Mouse (Mus musculus) liver, embryonic 16.5 days (tissue): ENCODE measurements around the gene Lhpp. TPM values are rescaled to one million over a fixed set of nuclear protein-coding genes. Genes with fewer than 3 reads are reported as not detected.
A peak's percentile ranks its signal among the peaks of the same experiment; 100 is the strongest.
"Not testable (repeated sequence)": the region's sequence is repeated elsewhere in the genome, so short reads cannot be mapped to it uniquely, and the experiment has no call there.

Experiments
- ATAC-seq: fragments of 200-750 bp; cut with Nextera tagmentation; 2 replicates; pipeline ENCODE4 v1.8.0; 2017; ENCODE audit warnings: low read depth, mild to moderate bottlenecking, moderate number of reproducible peaks, moderate library complexity
- H3K27ac ChIP-seq: fragments of 300-500 bp; sonication (generic); 2 replicates; pipeline ENCODE4 v1.5.1; 2014; ENCODE audit warnings: mild to moderate bottlenecking, low read length
- H3K27me3 ChIP-seq: fragments of 300-500 bp; sonication (generic); 2 replicates; pipeline ENCODE4 v1.6.1; 2014; ENCODE audit warnings: low read depth, low read length, mixed read lengths; ENCODE audit not compliant: control insufficient read depth, insufficient read depth
- H3K36me3 ChIP-seq: fragments of 300-500 bp; sonication (generic); 2 replicates; pipeline ENCODE4 v1.6.1; 2014; ENCODE audit warnings: mild to moderate bottlenecking; ENCODE audit not compliant: control insufficient read depth, insufficient read depth
- H3K4me1 ChIP-seq: fragments of 300-500 bp; sonication (generic); 2 replicates; pipeline ENCODE4 v1.6.1; 2014; ENCODE audit warnings: low read depth, low read length, mixed read lengths; ENCODE audit not compliant: control insufficient read depth
- H3K4me2 ChIP-seq: fragments of 300-500 bp; sonication (generic); 2 replicates; pipeline ENCODE4 v1.6.1; 2014; ENCODE audit warnings: low read depth, low read length, mixed read lengths
- H3K4me3 ChIP-seq: fragments of 300-500 bp; sonication (generic); 2 replicates; pipeline ENCODE4 v1.5.1; 2014; ENCODE audit warnings: low read depth, mild to moderate bottlenecking, low read length
- H3K9ac ChIP-seq: fragments of 300-500 bp; sonication (generic); 2 replicates; pipeline ENCODE4 v1.6.1; 2014; ENCODE audit warnings: low read depth, low read length
- H3K9me3 ChIP-seq: fragments of 300-500 bp; sonication (generic); replicated peaks from 2 replicates; pipeline ENCODE4 v1.6.1; 2016; ENCODE audit warnings: low read length; ENCODE audit not compliant: control insufficient read depth
- WGBS: fragments of 180-500 bp; shearing (Covaris S2); extraction: QIAGEN DNeasy Blood & Tissue Kit; methylation state at CpG from one replicate; pipeline ENCODE4 v1.1.7; 2014; ENCODE audit not compliant: insufficient replicate concordance; 5-methylcytosine and 5-hydroxymethylcytosine counted together
- polyA plus RNA-seq: library from polyadenylated mRNA; unstranded; fragments of >200 nt; fragmentation: Nextera tagmentation; extraction: Ambion mirVana; gene quantifications from 2 replicates; pipeline ENCODE4 v1.2.1, GENCODE M21; 2015

Gene Lhpp
- polyA plus RNA-seq, 1 experiment from 2014 or later = 4.0 TPM

DNA sequence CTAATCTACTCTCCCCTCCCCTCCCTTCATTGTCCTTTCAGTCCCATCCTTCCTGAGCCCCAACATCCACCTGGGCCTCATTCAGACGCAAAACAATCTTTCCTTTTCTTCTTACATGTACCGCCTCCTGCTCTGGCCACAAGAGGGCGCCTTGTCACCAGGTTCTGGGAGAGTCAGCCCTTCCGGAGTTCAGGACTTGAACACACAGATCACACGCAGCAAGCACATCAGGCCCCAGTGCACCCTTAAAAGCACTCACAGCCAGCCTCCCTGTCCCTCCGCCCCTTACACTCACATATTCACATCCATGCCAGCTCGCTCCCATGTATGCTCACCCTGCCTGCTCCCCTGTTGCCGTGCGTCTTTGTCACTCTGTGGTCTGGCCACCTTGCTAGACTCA lies 45.6 kb downstream of the Lhpp start:
- no peaks in the 10 kb centered on the region for H3K9me3 ChIP-seq
- no peak overlapping the region for H3K9ac ChIP-seq
- 13% methylated on average over 9 of the region's 9 CpGs for WGBS
- H3K36me3 ChIP-seq = no peaks in the 10 kb centered on the region
- H3K27me3 ChIP-seq = no peaks in the 10 kb centered on the region
- peak overlapping the region; percentile 61; the same call in 1 of the 2 replicates for H3K27ac ChIP-seq
- no peak overlapping the region for H3K4me3 ChIP-seq
- peak; percentile 52 for ATAC-seq
- peak overlapping the region; percentile 35 for H3K4me2 ChIP-seq
- peaks cover 6% of the 10 kb centered on the region for H3K4me1 ChIP-seq

- Histone ChIP-seq H3K9me3 (no peaks in the 10 kb centered on the region), H3K9ac (no peak overlapping the region), H3K36me3 (no peaks in the 10 kb centered on the region), H3K4me1 (peaks cover 6% of the 10 kb centered on the region), H3K27me3 (no peaks in the 10 kb centered on the region), H3K4me2 (peak overlapping the region; percentile 35), H3K4me3 (no peak overlapping the region), H3K27ac (peak overlapping the region; percentile 61; the same call in 1 of the 2 replicates)
- WGBS = 3% methylated on average over 3 of the region's 3 CpGs
- ATAC-seq = peak; percentile 45
Observed at GRCm38 (mm10) chr7:132656548-132656947, 46.1 kb downstream of the Lhpp start.

DNA sequence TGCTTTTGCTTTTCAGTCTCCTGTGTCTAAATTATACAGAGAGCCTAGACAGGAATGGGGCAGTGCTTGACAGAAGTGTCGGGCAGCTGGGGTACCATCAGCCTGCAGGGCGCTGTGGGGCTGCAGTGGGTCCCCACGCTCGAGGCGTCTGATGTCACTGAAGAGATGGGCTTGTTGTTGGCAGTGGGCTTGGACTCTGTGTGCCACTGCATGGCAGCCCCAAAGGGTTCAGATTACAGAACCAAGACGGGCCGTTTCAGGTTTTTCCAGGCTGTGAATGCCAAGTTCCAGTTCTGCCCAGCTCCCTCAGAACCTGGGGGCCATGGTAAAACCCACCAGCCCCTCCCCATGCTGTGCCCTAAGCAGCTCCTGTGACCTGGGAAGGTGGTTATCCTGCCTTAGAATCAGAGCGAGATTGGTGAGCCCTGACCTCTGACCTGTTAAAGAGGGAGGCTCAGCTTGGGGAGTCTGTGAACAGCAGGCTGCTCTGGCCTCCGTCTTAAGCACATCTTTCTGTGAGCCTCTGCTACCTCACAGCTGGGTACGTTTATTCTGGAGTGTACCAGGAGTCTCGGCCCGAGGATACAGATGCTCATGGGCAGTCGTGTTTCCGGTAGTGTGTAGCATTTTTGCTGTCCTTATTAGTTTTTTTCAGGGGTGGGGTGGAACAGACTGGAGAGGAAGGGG lies 47.1 kb downstream of the Lhpp start:
- Histone ChIP-seq H3K4me3 (no peak overlapping the region), H3K27ac (no peak overlapping the region), H3K9ac (no peak overlapping the region), H3K36me3 (no peaks in the 10 kb centered on the region), H3K9me3 (no peaks in the 10 kb centered on the region), H3K4me2 (no peak overlapping the region), H3K27me3 (no peaks in the 10 kb centered on the region), H3K4me1 (peaks cover 6% of the 10 kb centered on the region)
- ATAC-seq = no peak
- 57% methylated on average over 14 of the region's 14 CpGs for WGBS

- Histone ChIP-seq H3K4me2 (no peak overlapping the region), H3K27me3 (no peaks in the 10 kb centered on the region), H3K4me1 (peaks cover 6% of the 10 kb centered on the region), H3K4me3 (no peak overlapping the region), H3K36me3 (no peaks in the 10 kb centered on the region), H3K27ac (peak overlapping the region; percentile 18; the same call in 1 of the 2 replicates), H3K9ac (no peak overlapping the region), H3K9me3 (no peaks in the 10 kb centered on the region)
- ATAC-seq = no peak
- WGBS = 40% methylated on average over 9 of the region's 9 CpGs
Observed at GRCm38 (mm10) chr7:132658058-132658450, 47.6 kb downstream of the Lhpp start.

GRCm38 (mm10) chr7:132658688-132659087 lies 48.2 kb downstream of the Lhpp start:
- Histone ChIP-seq H3K4me1 (peaks cover 6% of the 10 kb centered on the region), H3K9me3 (no peaks in the 10 kb centered on the region), H3K9ac (no peak overlapping the region), H3K27me3 (no peaks in the 10 kb centered on the region), H3K4me3 (no peak overlapping the region), H3K27ac (no peak overlapping the region), H3K36me3 (no peaks in the 10 kb centered on the region), H3K4me2 (no peak overlapping the region)
- 71% methylated on average over 5 of the region's 5 CpGs for WGBS
- no peak for ATAC-seq

GRCm38 (mm10) chr7:132659633-132660032 lies 49.2 kb downstream of the Lhpp start:
- Histone ChIP-seq H3K4me2 (no peak overlapping the region), H3K9ac (no peak overlapping the region), H3K27me3 (no peaks in the 10 kb centered on the region), H3K4me3 (no peak overlapping the region), H3K27ac (no peak overlapping the region), H3K9me3 (no peaks in the 10 kb centered on the region), H3K4me1 (peaks cover 7% of the 10 kb centered on the region), H3K36me3 (no peaks in the 10 kb centered on the region)
- no peak for ATAC-seq
- WGBS = 43% methylated on average over 7 of the region's 7 CpGs

- H3K27me3 ChIP-seq, H3K9ac ChIP-seq, H3K36me3 ChIP-seq, H3K27ac ChIP-seq, H3K4me1 ChIP-seq, H3K9me3 ChIP-seq, H3K4me3 ChIP-seq, ATAC-seq, H3K4me2 ChIP-seq: not testable (repeated sequence)
- 58% methylated on average over 6 of the region's 6 CpGs for WGBS
Observed at GRCm38 (mm10) chr7:132662831-132663230, 52.4 kb downstream of the Lhpp start.

DNA sequence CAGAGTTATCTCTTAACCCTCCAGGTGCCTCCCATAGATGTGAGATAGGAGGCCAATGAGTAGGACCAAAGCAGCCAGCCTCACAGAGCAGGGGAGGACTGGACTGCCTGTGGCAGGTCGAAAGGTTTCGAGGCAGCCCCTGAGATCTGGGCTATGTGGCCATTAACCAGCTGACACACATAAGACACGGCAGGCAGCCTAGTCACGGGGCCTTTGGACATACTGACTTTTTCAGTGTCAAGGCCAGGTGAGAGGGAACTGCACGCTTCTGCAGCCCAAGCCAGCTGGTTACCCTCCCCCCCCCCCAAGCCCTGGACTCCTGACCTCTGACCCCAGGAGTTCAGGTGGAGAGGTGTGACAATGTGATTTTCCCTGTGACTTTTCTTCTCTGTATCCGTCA lies 54.4 kb downstream of the Lhpp start:
- no peaks in the 10 kb centered on the region for H3K9me3 ChIP-seq
- no peak overlapping the region for H3K27ac ChIP-seq
- H3K36me3 ChIP-seq = no peaks in the 10 kb centered on the region
- 60% methylated on average over 6 of the region's 6 CpGs for WGBS
- no peak overlapping the region for H3K4me2 ChIP-seq
- peaks cover 2% of the 10 kb centered on the region; the same call in 1 of the 2 replicates for H3K4me1 ChIP-seq
- H3K9ac ChIP-seq = no peak overlapping the region
- peak; percentile 59 for ATAC-seq
- no peaks in the 10 kb centered on the region for H3K27me3 ChIP-seq
- no peak overlapping the region for H3K4me3 ChIP-seq

- Histone ChIP-seq H3K27me3 (no peaks in the 10 kb centered on the region), H3K36me3 (no peaks in the 10 kb centered on the region), H3K9me3 (no peaks in the 10 kb centered on the region), H3K27ac (no peak overlapping the region), H3K9ac (no peak overlapping the region), H3K4me2 (no peak overlapping the region), H3K4me1 (peaks cover 2% of the 10 kb centered on the region; the same call in 1 of the 2 replicates), H3K4me3 (no peak overlapping the region)
- ATAC-seq = no peak
- 64% methylated on average over 8 of the region's 8 CpGs for WGBS
Observed at GRCm38 (mm10) chr7:132665664-132666382, 55.4 kb downstream of the Lhpp start.
